Mouse (Mus musculus): ENCODE measurements around the gene Xbp1.
A peak's percentile ranks its signal among the peaks of the same experiment; 100 is the strongest.
"Not testable (repeated sequence)": the region's sequence is repeated elsewhere in the genome, so short reads cannot be mapped to it uniquely, and the experiment has no call there.

Xbp1 gene

GRCm38 (mm10) chr11:5530172-5530571, 9.7 kb downstream of the Xbp1 start:
- DNase-seq: peak in 1 of 2 experiments; percentile 66

GRCm38 (mm10) chr11:5530717-5531116, 10.3 kb downstream of the Xbp1 start:
- DNase-seq: no peak

GRCm38 (mm10) chr11:5533108-5533507, 12.6 kb downstream of the Xbp1 start:
- DNase-seq: peak; percentile 83 to 96

GRCm38 (mm10) chr11:5537454-5537853, 17.0 kb downstream of the Xbp1 start:
- not testable (repeated sequence) for DNase-seq

- no peak for DNase-seq
These were observed 19.9 kb downstream of the Xbp1 start for GRCm38 (mm10) chr11:5540331-5540730.

GRCm38 (mm10) chr11:5541230-5541798, 20.9 kb downstream of the Xbp1 start:
- no peak for DNase-seq

- DNase-seq: peak; percentile 95 to 96
These were observed 21.5 kb downstream of the Xbp1 start, which contains the start of gene Ccdc117 for GRCm38 (mm10) chr11:5541799-5542481. Gene Ccdc117, minus strand, starts transcription at chr11:5542187.

- no peak for DNase-seq
These were observed 22.2 kb downstream of the Xbp1 start for GRCm38 (mm10) chr11:5542482-5543185.

- no peak for DNase-seq
These were observed 22.8 kb downstream of the Xbp1 start for GRCm38 (mm10) chr11:5543281-5543680.

- not testable (repeated sequence) for DNase-seq
These were observed 24.2 kb downstream of the Xbp1 start for GRCm38 (mm10) chr11:5544709-5545108.

GRCm38 (mm10) chr11:5545457-5545856, 25.0 kb downstream of the Xbp1 start:
- no peak for DNase-seq

- DNase-seq: no peak
These were observed 26.2 kb downstream of the Xbp1 start for GRCm38 (mm10) chr11:5546693-5547092.

- no peak for DNase-seq
These were observed 31.0 kb downstream of the Xbp1 start for GRCm38 (mm10) chr11:5551430-5551829.

GRCm38 (mm10) chr11:5551931-5552330, 31.5 kb downstream of the Xbp1 start:
- DNase-seq: no peak

- no peak for DNase-seq
These were observed 39.8 kb downstream of the Xbp1 start for GRCm38 (mm10) chr11:5560273-5560672.

GRCm38 (mm10) chr11:5562625-5563268, 42.3 kb downstream of the Xbp1 start:
- no peak for DNase-seq

GRCm38 (mm10) chr11:5563898-5564297, 43.4 kb downstream of the Xbp1 start:
- DNase-seq: no peak

- DNase-seq: no peak
These were observed 45.1 kb downstream of the Xbp1 start for GRCm38 (mm10) chr11:5565596-5565995.

- no peak for DNase-seq
These were observed 46.0 kb downstream of the Xbp1 start for GRCm38 (mm10) chr11:5566506-5566905.

GRCm38 (mm10) chr11:5567654-5568053, 47.2 kb downstream of the Xbp1 start:
- DNase-seq: no peak

- no peak for DNase-seq
These were observed 47.6 kb downstream of the Xbp1 start for GRCm38 (mm10) chr11:5568082-5568481.

GRCm38 (mm10) chr11:5569474-5569873, 49.0 kb downstream of the Xbp1 start, which contains the start of gene Ankrd36:
Gene Ankrd36, plus strand, starts transcription at chr11:5569684.
- no peak for DNase-seq

GRCm38 (mm10) chr11:5571856-5572255, 51.4 kb downstream of the Xbp1 start:
- no peak for DNase-seq
